Mouse (Mus musculus): ENCODE measurements around the gene Rps12-ps3.

DNA sequence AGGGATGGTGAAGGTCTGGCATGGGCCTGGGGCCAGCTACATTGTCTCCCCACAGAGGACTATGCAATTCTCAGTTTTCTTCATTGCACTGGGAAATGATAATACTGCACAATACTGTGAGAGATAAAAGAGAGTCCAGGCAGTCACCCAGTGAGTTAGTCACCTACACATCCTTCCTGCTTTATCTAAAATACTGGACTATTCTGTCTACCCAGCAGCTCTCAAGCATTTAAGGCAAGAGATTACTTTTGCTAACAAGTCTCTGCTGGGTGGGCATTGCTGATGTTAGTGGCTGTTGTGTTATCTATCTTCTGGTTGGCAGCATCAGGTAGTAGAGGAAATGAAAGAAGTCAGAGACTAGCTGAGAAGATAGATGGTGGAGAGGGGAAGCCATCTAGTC is 33.0 kb upstream of the Rps12-ps3 start:
- TF ChIP-seq ZNF384 (IDR thresholded peaks at IDR 0.05; ENCODE audit: low read depth, low read length): no peak
- TF ChIP-seq CHD2 (IDR thresholded peaks at IDR 0.05; ENCODE audit: low read depth, low read length): no peak
- TF ChIP-seq ZC3H11A (IDR thresholded peaks at IDR 0.05; ENCODE audit: borderline replicate concordance, low read depth, low read length): no peak
